Mouse (Mus musculus) gastrocnemius, postnatal 4 days (tissue): ENCODE data around the gene Hoxc13. TPM values are rescaled to one million over a fixed set of nuclear protein-coding genes. Genes with fewer than 3 reads are reported as not detected.

Experiments used
- DNase-seq, 2 experiments: peaks; one replicate each; pipeline ENCODE4 v3.0.0; 2021 to 2022; ENCODE audit warnings: low spot score in 2 of 2, mixed read lengths in 2 of 2
- long read RNA-seq, 2 experiments: library from polyadenylated mRNA; stranded (forward); transcript quantifications; one replicate each; pipeline ENCODE4 v2.0.0; 2021
- total RNA-seq, 2 experiments: library from RNA; stranded (reverse); gene quantifications; 2 replicates each; pipeline ENCODE4 v1.2.3; 2021

The Hoxc13 gene
- total RNA-seq: not detected
- long read RNA-seq, experiment 1, transcript Hoxc13-201 (2 exons, 2,461 nt): major isoform, 5 of 5 reads
- long read RNA-seq, experiment 1, partial matches to known transcripts: 0 of 5 reads
- long read RNA-seq, experiment 1, other reads (novel, unspliced or antisense): 0 of 5 reads
- long read RNA-seq, experiment 2: 0 reads

- no peak for DNase-seq
Observed at GRCm38 (mm10) chr15:102921053-102922011, at the start of gene Hoxc13. Gene Hoxc13 (plus strand): TSS chr15:102921103.

GRCm38 (mm10) chr15:102885803-102886202, 35.1 kb upstream of the Hoxc13 start:
- no peak for DNase-seq

GRCm38 (mm10) chr15:102895115-102895514, 25.8 kb upstream of the Hoxc13 start:
- DNase-seq: no peak

- DNase-seq: no peak
Observed at GRCm38 (mm10) chr15:102904946-102905345, 16.0 kb upstream of the Hoxc13 start.

- no peak for DNase-seq
Observed at GRCm38 (mm10) chr15:102909536-102909935, 11.4 kb upstream of the Hoxc13 start.

DNA sequence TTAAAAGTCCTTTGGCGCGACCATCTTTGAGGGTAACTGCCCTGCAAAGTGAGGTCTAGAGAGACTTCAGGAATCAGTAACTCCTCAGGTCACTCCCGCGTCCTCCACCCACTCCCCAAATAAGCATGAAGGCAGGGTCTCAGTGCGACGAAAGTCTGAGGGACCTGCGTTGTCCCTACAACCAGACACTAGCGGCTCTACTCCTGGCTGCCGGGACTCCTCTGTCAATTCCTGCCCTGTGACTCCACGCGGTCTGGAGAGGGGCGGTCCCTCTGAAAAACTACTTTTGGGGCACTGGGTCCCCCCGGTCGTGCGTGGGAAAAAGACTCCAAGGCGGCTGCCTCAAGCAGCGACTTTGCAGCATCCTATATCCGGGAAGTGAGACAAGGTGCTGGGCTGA, 10.9 kb upstream of the Hoxc13 start:
- no peak for DNase-seq

DNA sequence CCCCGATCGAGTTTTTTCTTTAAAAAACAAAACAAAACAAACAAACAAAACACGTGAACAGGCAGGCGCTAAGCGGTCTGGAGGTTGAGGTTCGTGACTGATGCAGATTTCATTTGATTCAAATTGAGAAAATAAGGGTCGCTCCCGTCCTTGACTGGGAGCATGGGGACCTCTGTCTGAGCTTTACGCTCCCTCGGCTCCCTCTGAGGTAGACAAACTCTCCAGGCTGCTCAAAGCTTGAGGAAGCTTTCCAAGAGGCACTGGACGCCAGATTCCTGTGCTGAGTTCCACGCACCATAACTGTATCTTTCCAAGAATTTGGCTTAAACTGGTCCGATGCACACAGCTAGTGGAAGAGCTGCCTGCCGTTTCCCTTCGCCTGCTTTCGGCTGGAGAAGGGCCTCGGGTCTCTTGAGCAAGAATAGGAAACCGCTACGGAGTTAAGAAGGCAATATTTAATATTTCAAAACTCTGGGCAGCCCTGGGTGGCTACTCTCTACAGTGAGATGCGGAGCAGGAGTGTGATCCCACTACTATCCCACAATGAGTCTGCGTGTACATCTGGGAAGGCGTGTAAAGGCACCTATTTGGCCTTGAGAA, 10.3 kb upstream of the Hoxc13 start:
- DNase-seq: no peak

GRCm38 (mm10) chr15:102913038-102913585, 7.8 kb upstream of the Hoxc13 start:
- DNase-seq: no peak

DNA sequence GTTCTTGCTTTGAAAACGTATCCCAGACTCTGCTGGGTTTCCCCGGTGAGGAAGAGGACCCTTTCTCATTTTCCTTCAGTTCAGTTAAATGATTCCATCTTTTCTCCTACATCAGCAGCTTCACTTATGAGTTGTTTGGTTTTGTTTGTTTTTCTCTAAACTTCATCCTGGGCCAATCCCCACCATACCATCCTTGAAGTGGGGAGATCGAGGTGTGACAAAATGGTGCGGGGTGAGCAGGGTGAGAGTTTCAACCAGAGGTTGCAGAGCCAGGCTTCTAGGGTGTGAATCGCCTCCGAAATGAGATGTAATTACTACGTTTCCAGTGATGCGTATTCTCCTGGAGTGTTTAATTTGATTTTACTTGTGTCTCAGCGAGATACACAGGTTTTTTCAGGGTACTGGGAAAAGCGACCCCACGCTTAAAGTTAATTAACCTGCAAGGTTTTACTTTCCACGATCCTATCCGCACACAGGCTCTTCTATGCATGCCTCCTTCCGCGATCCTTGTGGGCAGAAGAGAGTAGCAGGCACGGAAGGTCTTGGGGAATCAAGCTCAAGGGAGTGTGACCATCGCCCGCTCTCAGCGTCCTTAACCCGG, 2.8 kb upstream of the Hoxc13 start:
- DNase-seq: no peak

- DNase-seq: no peak
Observed at GRCm38 (mm10) chr15:102918611-102919265, 2.2 kb upstream of the Hoxc13 start.

DNA sequence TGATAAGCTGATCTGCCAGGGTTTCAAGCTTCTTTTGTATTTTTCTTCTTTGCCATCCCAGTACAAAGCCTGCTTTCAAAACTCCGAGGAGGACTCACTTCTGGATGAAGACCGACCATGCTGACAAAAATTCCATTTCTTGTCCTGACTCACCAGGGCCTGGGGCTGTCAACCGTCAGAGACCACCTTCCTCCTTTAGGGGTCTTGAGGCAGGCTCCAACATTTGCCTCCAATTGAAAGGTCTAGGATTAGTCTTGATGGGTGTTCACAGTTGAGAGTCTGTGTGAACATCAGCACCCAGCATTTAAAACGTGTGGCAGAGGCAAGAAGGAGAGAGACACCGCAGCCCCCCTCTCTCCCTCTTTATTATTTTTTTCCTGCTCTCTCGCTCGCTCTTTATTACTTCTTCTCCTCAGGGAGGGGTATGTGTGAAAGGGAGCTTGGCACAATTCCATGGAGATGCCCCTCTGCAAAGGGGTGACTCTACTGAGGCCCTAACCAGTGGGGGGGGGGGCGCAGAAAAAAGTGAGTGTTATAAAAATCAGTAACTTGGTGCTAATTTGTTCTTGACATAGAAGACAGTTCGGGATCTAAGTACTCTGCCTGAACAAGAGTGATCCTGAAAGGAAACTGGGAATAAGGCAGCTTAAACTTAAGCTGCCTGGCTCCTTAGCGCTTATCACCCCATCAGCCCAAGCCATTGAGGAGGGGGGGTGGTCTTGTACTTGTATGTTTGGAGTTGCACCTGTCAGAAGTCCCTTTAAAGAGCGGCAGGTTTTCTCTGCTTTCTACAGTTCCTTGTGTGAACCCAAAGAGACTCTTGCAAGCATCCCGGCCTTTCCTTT, 1.3 kb upstream of the Hoxc13 start:
- DNase-seq: no peak

GRCm38 (mm10) chr15:102920619-102921018, 284 bp upstream of the Hoxc13 start:
- peak; percentile 54 to 70 for DNase-seq

- peak in 1 of 2 experiments; percentile 62 for DNase-seq
Observed at GRCm38 (mm10) chr15:102922012-102922362, 1.1 kb downstream of the Hoxc13 start.

GRCm38 (mm10) chr15:102922636-102923500, 2.0 kb downstream of the Hoxc13 start:
- DNase-seq: no peak

GRCm38 (mm10) chr15:102927032-102927645, 6.2 kb downstream of the Hoxc13 start:
- DNase-seq: no peak

DNA sequence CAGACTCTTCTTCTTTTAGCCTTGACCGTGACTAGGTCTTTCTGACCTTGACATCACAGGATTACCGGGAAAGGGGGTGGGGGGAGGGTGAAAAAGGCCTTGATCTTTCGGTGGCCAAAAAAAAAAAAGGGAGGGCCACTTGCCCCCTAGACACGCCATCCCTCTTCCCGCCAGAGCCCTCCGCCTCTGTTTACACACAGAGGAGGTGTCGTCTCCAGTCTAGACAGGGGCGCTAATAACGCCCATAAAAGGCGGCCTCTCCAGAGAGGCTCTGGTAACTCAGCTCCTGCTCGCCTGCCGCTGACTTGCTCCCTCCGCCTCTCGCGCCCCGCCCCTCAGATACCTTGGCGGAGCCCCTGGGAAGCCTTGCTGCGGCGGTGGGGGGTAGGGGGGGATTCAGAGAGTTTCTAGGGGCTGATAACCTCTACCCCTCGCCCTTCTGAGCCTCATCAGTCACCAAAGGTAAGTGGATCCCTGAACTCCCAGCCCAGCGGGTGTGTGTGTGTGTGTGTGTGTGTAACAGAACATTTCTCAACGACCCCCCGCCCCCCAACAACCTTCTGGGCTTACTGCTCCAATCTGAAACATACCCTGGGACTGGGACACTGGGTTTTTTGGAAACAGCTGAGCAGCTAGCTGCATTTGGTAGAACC, 10.9 kb downstream of the Hoxc13 start:
- no peak for DNase-seq

- no peak for DNase-seq
Observed at GRCm38 (mm10) chr15:102934438-102934837, 13.5 kb downstream of the Hoxc13 start.

DNA sequence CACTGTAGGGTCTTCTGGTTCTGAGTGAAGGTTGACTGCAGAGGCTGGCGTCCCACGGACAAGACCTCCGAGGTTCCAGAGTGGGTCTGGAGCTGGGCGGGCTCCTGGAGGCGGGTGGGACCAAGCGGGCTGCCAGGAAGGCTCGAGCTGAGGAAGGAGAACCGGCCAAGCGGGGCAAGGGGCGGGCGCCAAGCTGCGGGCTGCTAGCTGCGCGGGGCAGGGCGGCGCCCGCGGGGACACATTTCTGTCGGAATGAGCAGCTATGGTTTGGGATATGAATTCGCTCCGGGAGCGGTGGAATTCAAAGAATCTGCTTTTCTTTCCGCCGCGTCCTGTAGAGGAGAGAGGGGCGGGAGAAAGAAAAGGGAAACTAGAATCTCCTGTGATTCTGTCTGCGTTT, 14.0 kb downstream of the Hoxc13 start:
- no peak for DNase-seq
